Mouse (Mus musculus): ENCODE measurements at regions not wholly inside any gene's neighbourhood (a gene's known extent, or its start where the extent isn't known, plus 50 kb on each side); places are given as distances from the start of the nearest gene placed in this dataset.
A peak's percentile ranks its signal among the peaks of the same experiment; 100 is the strongest.

DNA sequence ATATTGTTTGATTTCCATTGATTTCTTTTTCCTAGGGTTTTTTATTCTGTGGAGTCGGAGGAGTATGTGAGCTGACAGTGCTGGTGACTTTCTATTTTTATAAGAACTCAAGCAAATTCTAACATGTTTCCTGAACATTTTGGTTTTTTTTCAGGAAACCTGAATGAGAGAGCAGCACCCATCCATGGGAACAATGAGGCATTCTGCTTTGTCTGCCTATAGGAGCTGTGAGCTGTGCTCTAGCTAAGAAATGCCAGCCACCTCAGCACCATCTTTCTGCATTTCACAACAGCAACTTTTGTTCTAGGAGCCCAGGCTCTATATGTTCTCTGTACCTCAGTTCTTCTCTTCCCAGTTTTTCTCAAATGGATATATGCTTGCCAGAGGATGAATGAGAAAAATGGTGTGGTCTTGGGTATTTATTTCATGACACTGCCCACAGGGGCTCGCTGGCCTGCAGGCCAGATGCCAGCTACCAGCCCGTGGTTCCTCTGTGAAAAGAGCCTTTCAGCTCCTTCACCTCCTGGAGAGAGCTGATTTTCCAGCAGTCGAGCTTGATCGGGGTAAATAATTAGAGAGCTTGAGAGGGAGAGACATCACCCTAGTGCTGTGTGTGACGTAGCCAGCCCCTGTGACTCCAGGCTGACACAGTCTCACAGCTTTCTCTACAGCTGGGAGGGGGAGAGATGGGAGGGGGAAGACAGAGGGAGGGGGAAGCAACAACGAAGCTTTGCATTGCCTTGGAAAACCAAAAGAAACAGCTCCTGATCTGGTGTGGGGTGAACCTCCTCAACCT is 154.1 kb upstream of the Topaz1 start:
- peaks cover 74% of the 10 kb centered on the region for H3K27me3 ChIP-seq (replicated peaks)
- no peak overlapping the region for H3K9ac ChIP-seq
- WGBS: 19% methylated on average over 7 of the region's 7 CpGs

DNA sequence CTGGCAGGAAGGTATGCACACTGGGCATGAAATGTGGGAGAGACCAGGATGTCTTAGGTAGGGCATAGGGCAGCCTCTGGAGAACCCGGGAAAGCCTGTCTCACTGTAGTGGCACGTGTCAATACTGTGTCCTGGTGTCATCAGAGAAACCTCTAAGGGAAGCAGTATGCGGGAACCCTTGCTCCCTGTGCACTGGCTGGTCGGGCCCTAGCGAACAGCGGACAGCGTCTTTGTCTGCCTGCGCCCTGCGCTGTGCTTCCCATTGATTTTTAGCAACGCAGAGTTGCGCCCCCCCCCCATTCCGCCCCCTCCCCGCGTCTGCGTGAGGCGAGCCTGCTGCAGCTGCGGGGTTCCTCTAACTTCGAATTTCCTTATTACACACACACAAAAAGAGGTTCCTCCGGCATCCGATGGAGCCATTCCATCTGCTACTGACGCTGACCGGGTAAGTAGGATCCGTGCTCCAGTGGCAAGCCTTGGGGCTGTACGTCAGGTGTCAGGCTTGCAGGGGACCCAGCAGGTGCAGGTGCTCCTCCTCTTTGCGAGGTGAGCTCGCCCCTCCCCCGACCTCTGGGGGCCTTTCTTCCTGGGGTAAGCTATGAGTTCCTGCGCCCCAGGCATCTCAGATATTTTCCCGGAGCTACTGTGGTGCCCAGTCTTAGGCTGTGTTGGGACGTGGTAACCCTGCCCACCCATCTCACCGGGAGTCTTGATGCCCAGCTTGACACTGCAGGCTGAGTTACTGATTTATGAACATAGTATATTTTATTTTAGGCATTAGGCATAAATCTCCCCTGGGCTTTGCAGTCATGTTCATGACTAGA is 151.8 kb upstream of the Topaz1 start:
- H3K9ac ChIP-seq: no peak overlapping the region
- peak overlapping the region; percentile 54 for H3K4me2 ChIP-seq
- no peaks in the 10 kb centered on the region for H3K9me3 ChIP-seq (replicated peaks)
- no peak for ATAC-seq (ENCODE audit: insufficient number of reproducible peaks, low FRiP score)
- H3K36me3 ChIP-seq: no peaks in the 10 kb centered on the region
- H3K27me3 ChIP-seq (replicated peaks): peaks cover 72% of the 10 kb centered on the region
- 0 out of 2 replicates have a peak overlapping the region, but pooled peaks have one; percentile 16 for H3K4me3 ChIP-seq
- peaks cover 3% of the 10 kb centered on the region; the same call in 1 of the 2 replicates for H3K4me1 ChIP-seq (replicated peaks)
- 7% methylated on average over 30 of the region's 31 CpGs for WGBS
- H3K27ac ChIP-seq (ENCODE audit: poor library complexity, severe bottlenecking): no peak overlapping the region

More for the DNA sequence above, 154.1 kb upstream of the Topaz1 start:
- Histone ChIP-seq H3K4me2 (no peak overlapping the region), H3K4me1 (replicated peaks) (peaks cover 3% of the 10 kb centered on the region; the same call in 1 of the 2 replicates), H3K4me3 (no peak overlapping the region), H3K27ac (ENCODE audit: poor library complexity, severe bottlenecking) (no peak overlapping the region), H3K9me3 (replicated peaks) (no peaks in the 10 kb centered on the region), H3K36me3 (no peaks in the 10 kb centered on the region)
- ATAC-seq (ENCODE audit: insufficient number of reproducible peaks, low FRiP score): no peak

DNA sequence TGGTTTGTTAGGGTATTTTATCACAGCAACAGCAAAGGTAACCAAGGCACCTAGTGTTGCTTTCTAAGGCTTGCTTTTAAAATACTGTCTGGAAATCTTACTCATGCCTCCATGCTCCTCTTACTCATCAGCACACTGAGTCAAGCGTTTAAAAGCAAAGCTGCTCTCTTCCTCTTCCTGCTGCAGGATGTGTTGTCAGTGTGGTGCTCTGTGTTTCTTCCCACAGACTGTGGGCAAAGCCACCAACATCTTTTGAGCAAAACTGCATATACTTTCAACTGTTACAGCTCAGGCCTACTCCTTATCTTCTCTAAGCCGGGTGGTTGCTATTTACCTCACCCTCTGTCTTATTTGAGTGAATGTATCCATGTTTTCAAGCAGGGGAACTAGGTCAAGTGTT is 144.0 kb upstream of the Topaz1 start:
- Histone ChIP-seq H3K4me3 (no peak overlapping the region), H3K4me1 (replicated peaks) (no peaks in the 10 kb centered on the region), H3K27me3 (replicated peaks) (peaks cover 29% of the 10 kb centered on the region), H3K9me3 (replicated peaks) (no peaks in the 10 kb centered on the region), H3K4me2 (no peak overlapping the region), H3K36me3 (no peaks in the 10 kb centered on the region), H3K27ac (ENCODE audit: poor library complexity, severe bottlenecking) (no peak overlapping the region), H3K9ac (no peak overlapping the region)
- no peak for ATAC-seq (ENCODE audit: insufficient number of reproducible peaks, low FRiP score)
- WGBS: 51% methylated on average over 2 of the region's 2 CpGs

DNA sequence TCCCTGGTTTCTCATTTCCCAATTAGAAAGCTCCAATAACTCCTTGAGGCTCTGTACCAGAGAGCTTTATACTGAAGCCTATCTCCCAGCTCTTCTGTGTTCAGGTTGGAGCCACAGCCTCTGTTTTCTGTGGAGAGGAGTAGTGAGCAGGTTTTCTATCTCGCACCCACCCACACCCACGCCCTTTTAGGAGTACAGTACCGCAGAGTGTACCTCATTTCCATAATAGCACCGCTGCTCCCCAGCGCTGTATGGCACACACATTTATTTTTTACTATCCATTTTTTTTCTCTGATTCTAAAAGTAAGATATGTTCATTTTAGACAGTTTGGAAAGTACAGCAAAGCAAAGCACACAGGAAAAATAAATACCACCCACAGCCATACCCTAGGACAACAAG is 137.5 kb upstream of the Topaz1 start:
- Histone ChIP-seq H3K4me1 (replicated peaks) (no peaks in the 10 kb centered on the region), H3K36me3 (no peaks in the 10 kb centered on the region), H3K4me3 (no peak overlapping the region), H3K4me2 (no peak overlapping the region), H3K9ac (no peak overlapping the region), H3K9me3 (replicated peaks) (no peaks in the 10 kb centered on the region), H3K27me3 (replicated peaks) (0 out of 2 replicates have a peak, but pooled peaks cover 3% of the 10 kb centered on the region), H3K27ac (ENCODE audit: poor library complexity, severe bottlenecking) (no peak overlapping the region)
- WGBS: 84% methylated on average over 5 of the region's 5 CpGs
- no peak for ATAC-seq (ENCODE audit: insufficient number of reproducible peaks, low FRiP score)

DNA sequence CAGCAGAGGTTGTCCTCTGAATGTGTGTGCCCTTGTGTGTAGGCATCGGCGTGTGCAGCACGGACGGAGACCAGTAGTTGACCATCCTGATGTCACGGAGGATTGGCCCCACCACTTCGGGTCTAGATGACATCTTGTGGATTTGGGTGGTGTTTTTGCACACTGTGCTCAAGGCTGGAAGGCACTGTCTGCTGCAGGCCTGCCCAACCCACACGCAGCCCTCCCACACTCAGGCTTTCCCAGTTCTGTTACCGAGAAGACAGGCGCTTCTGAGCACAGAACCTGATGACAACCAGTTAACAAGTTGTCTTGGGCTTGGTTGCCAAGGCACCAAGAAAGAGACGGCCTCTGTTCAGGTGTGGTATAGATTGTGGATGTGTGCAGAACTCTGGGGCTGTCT is 136.2 kb upstream of the Topaz1 start:
- WGBS: 79% methylated on average over 10 of the region's 10 CpGs
- H3K9ac ChIP-seq: no peak overlapping the region

DNA sequence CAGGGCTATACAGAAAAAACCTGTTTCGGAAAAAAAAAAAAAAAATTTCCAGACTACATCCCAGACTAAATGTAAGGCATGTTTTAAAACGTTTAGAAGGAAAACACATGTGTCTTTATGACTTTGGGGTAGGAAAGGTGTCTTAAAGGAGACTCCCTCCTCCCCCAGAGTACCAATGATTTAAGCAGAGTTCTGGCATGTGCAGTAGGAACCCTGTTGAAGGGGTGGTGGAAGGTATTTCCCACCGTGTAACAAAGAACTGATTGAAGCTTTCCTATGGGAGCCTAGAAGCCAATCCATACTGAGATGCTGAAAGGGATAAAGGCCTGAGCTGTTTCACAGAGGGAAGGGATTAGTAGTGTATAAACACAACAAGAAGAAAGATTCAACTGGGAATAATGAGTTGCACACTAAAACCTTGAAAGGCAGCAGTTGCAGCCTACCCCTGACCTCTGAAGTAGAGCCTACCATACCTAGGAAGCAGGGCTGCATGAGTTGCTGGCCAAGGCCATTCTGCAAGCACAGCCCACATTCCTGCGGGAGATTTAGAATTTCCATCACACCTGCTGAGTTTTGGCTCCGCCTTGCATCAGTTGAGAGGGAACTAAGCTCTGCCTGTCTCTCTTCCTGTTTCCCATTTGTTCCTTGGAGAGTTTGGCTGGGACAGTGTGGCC is 132.4 kb upstream of the Topaz1 start:
- Histone ChIP-seq H3K36me3 (no peaks in the 10 kb centered on the region), H3K9ac (no peak overlapping the region), H3K4me1 (replicated peaks) (peaks cover 13% of the 10 kb centered on the region), H3K27me3 (replicated peaks) (0 out of 2 replicates have a peak, but pooled peaks cover 3% of the 10 kb centered on the region), H3K9me3 (replicated peaks) (no peaks in the 10 kb centered on the region), H3K4me3 (no peak overlapping the region), H3K27ac (ENCODE audit: poor library complexity, severe bottlenecking) (no peak overlapping the region), H3K4me2 (no peak overlapping the region)
- WGBS: 19% methylated on average over 5 of the region's 5 CpGs
- ATAC-seq (ENCODE audit: insufficient number of reproducible peaks, low FRiP score): no peak

More for the DNA sequence above, 136.2 kb upstream of the Topaz1 start:
- no peak for ATAC-seq (ENCODE audit: insufficient number of reproducible peaks, low FRiP score)
- Histone ChIP-seq H3K4me1 (replicated peaks) (peaks cover 4% of the 10 kb centered on the region), H3K27ac (ENCODE audit: poor library complexity, severe bottlenecking) (no peak overlapping the region), H3K4me3 (no peak overlapping the region), H3K4me2 (no peak overlapping the region), H3K27me3 (replicated peaks) (0 out of 2 replicates have a peak, but pooled peaks cover 3% of the 10 kb centered on the region), H3K9me3 (replicated peaks) (no peaks in the 10 kb centered on the region), H3K36me3 (no peaks in the 10 kb centered on the region)

DNA sequence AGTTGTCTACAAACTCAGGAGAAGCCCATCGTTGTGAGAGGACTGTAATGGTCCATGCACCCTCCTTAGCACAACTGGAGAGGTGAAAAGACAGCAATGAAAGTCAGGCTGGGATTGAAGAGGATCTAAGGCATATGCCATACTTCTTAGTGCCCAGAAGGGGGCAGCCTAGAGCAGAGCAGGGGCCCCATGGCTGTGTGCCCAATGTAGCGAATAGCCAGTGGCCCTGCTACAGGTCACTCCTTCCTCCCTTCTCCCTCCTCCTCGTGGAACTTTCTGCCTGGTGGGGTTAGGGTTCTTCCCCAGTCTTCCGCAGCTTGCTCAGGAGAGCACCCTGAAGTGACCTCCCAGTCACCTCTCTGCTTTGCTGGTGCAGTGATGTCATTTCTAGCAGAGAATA is 131.8 kb upstream of the Topaz1 start:
- ATAC-seq (ENCODE audit: insufficient number of reproducible peaks, low FRiP score): no peak
- no peaks in the 10 kb centered on the region for H3K9me3 ChIP-seq (replicated peaks)
- H3K9ac ChIP-seq: no peak overlapping the region
- H3K27ac ChIP-seq (ENCODE audit: poor library complexity, severe bottlenecking): no peak overlapping the region
- H3K4me1 ChIP-seq (replicated peaks): peaks cover 13% of the 10 kb centered on the region
- H3K36me3 ChIP-seq: no peaks in the 10 kb centered on the region
- 12% methylated on average over 4 of the region's 4 CpGs for WGBS
- H3K4me3 ChIP-seq: no peak overlapping the region
- H3K4me2 ChIP-seq: no peak overlapping the region
- H3K27me3 ChIP-seq (replicated peaks): 0 out of 2 replicates have a peak, but pooled peaks cover 3% of the 10 kb centered on the region

DNA sequence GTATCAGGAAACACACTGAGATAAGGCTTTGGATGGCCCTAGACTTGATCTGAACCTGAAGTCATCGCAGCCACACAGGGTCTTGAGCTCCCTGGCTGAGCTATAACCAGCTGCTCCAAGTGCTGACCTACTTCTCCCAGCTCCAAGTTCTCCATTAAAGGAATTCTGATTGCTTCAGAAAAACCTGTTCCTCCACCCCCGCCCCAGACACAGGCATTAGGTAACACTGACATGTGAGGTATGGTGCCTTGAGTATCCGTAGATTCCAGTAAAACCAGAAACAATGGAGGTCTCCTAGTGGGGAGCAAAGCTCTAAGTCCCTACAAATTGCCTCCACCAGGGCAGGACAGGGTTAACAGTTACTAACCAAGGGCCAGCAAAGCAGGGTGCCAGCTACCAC is 129.4 kb upstream of the Topaz1 start:
- Histone ChIP-seq H3K4me2 (no peak overlapping the region), H3K36me3 (no peaks in the 10 kb centered on the region), H3K4me1 (replicated peaks) (peaks cover 13% of the 10 kb centered on the region), H3K27me3 (replicated peaks) (peaks cover 13% of the 10 kb centered on the region), H3K9me3 (replicated peaks) (no peaks in the 10 kb centered on the region), H3K27ac (ENCODE audit: poor library complexity, severe bottlenecking) (no peak overlapping the region), H3K9ac (no peak overlapping the region), H3K4me3 (no peak overlapping the region)
- no peak for ATAC-seq (ENCODE audit: insufficient number of reproducible peaks, low FRiP score)
- WGBS: 28% methylated on average over 3 of the region's 3 CpGs

DNA sequence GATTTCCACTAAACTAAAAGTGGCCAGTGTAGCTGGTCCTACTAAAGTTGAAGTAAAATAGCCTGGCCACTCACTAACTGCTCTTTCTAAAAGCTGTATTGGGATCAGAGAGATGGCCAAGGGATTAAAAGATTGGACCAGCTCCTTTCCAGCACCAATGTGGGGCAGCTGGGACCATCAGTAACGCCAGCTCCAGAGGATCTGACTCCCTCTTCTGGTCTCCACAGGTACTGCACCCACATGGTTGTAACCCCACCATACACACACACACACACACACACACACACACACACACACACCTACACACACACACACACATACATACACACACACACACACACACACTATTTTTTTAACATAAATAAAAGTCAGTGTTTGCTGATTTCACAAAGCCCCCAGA is 122.1 kb upstream of the Topaz1 start:
- H3K27ac ChIP-seq (ENCODE audit: poor library complexity, severe bottlenecking): no peak overlapping the region
- no peak for ATAC-seq (ENCODE audit: insufficient number of reproducible peaks, low FRiP score)
- no peaks in the 10 kb centered on the region for H3K36me3 ChIP-seq
- H3K27me3 ChIP-seq (replicated peaks): peaks cover 36% of the 10 kb centered on the region
- no peak overlapping the region for H3K4me3 ChIP-seq
- H3K4me1 ChIP-seq (replicated peaks): no peaks in the 10 kb centered on the region
- H3K4me2 ChIP-seq: no peak overlapping the region
- H3K9me3 ChIP-seq (replicated peaks): no peaks in the 10 kb centered on the region
- 92% methylated on average over 1 of the region's 1 CpGs for WGBS
- no peak overlapping the region for H3K9ac ChIP-seq

DNA sequence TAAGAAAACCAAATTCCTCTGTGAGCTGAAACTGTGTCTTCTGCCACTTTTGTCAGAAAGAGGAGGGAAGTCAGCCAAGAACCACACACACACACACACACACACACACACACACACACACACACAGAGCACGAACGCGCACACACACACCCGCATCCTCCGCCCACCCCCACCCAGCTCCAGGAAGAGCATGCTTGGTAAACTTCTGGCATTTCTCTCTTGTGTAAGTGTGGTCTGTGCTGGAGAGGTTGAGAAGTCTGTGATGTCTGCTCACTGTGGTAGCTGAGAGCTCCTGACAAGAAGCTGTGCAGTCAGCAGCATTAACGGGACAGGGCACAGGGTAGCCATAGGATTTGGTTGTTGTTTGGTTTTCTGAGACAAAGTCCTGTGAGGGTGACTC is 120.8 kb upstream of the Topaz1 start:
- Histone ChIP-seq H3K27me3 (replicated peaks) (peaks cover 40% of the 10 kb centered on the region), H3K9me3 (replicated peaks) (no peaks in the 10 kb centered on the region), H3K9ac (no peak overlapping the region), H3K4me2 (no peak overlapping the region), H3K36me3 (no peaks in the 10 kb centered on the region), H3K4me3 (no peak overlapping the region), H3K27ac (ENCODE audit: poor library complexity, severe bottlenecking) (no peak overlapping the region), H3K4me1 (replicated peaks) (no peaks in the 10 kb centered on the region)
- no peak for ATAC-seq (ENCODE audit: insufficient number of reproducible peaks, low FRiP score)
- 79% methylated on average over 6 of the region's 6 CpGs for WGBS
